Comparison of ENCODE assay signal across 25 mouse cellular contexts in the genomic region with DNA sequence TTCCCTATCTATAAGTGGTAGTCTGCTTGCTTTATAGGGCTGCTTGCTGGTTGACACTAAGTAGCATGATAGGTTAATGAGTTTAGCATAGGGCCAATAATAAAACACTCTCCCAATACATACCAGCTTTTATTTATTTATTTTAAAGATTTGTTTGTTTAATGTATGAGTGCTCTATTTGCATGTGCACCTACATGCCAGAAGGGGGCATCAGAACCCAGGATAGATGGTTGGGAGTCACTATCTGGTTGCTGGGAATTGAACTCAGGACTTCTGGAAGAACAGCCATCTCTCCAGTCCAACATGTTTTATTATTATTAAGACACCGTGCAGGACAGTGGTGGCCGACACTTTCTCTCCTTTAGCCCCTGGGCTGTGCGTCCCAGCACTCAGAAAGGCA. TPM values are rescaled to one million over a fixed set of nuclear protein-coding genes. Genes with fewer than 3 reads are reported as not detected.
DNase-seq lines count a peak whose midpoint lies in the region; ATAC-seq and TF ChIP-seq lines count a peak whose summit lies in the region.
"Had no signal": no experiment of that assay in that cellular context is flagged by ENCODE, and none has a peak within 500 bp of the region (broad histone marks: within the 10 kb centered on the region; RNA-seq: fewer than 3 reads in every experiment).

No protein-coding gene starts in this region.

- WGBS in forebrain, postnatal 0 days = 86% methylated on average over 3 of the region's 3 CpGs
- 82% methylated on average over 3 of the region's 3 CpGs for WGBS in forebrain, embryonic 12.5 days
- WGBS in liver, postnatal 0 days (ENCODE audit: insufficient replicate concordance) = 72% methylated on average over 3 of the region's 3 CpGs
- WGBS in liver, embryonic 12.5 days (ENCODE audit: insufficient replicate concordance) = 49% methylated on average over 3 of the region's 3 CpGs
- 80% methylated on average over 3 of the region's 3 CpGs for WGBS in stomach, postnatal 0 days

- H3K4me1 ChIP-seq in forebrain, postnatal 0 days (ENCODE audit: insufficient read depth) = peaks cover 18% of the 10 kb centered on the region
- H3K4me1 ChIP-seq in forebrain, embryonic 12.5 days = peaks cover 46% of the 10 kb centered on the region
- H3K4me1 ChIP-seq in liver, postnatal 0 days (ENCODE audit: insufficient read depth) = peaks cover 13% of the 10 kb centered on the region; the same call in 1 of the 2 replicates
- H3K4me1 ChIP-seq in liver, embryonic 12.5 days = peaks cover 8% of the 10 kb centered on the region
- H3K4me1 ChIP-seq in E14TG2a.4 (replicated peaks; ENCODE audit: low read depth, low read length) = peaks cover 54% of the 10 kb centered on the region
- no peaks in the 10 kb centered on the region; the same call in 1 of the 2 replicates for H3K4me1 ChIP-seq in stomach, postnatal 0 days (replicated peaks; ENCODE audit: control insufficient read depth, insufficient read depth)

- H3K27me3 ChIP-seq in forebrain, postnatal 0 days (ENCODE audit: insufficient read depth, low read length) = peaks cover 18% of the 10 kb centered on the region
- peaks cover 100% of the 10 kb centered on the region for H3K27me3 ChIP-seq in forebrain, embryonic 12.5 days
- H3K27me3 ChIP-seq in liver, postnatal 0 days (ENCODE audit: insufficient read depth, low read length) = peaks cover 99% of the 10 kb centered on the region
- H3K27me3 ChIP-seq in liver, embryonic 12.5 days (replicated peaks) = peaks cover 100% of the 10 kb centered on the region
- peaks cover 100% of the 10 kb centered on the region for H3K27me3 ChIP-seq in E14TG2a.4 (ENCODE audit: insufficient read depth, low read length)
- H3K27me3 ChIP-seq in stomach, postnatal 0 days (ENCODE audit: control insufficient read depth, insufficient read depth, low read length) = peaks cover 54% of the 10 kb centered on the region

- H3K9me3 ChIP-seq in forebrain, postnatal 0 days (ENCODE audit: low read length) = no peaks in the 10 kb centered on the region
- H3K9me3 ChIP-seq in forebrain, embryonic 12.5 days = no peaks in the 10 kb centered on the region
- no peaks in the 10 kb centered on the region for H3K9me3 ChIP-seq in liver, postnatal 0 days (ENCODE audit: low read length)
- H3K9me3 ChIP-seq in liver, embryonic 12.5 days (replicated peaks) = no peaks in the 10 kb centered on the region
- H3K9me3 ChIP-seq in E14TG2a.4 (ENCODE audit: low read length) = no peaks in the 10 kb centered on the region
- no peaks in the 10 kb centered on the region for H3K9me3 ChIP-seq in stomach, postnatal 0 days (ENCODE audit: control insufficient read depth, low read length)
- H3K9me3 ChIP-seq: embryonic facial prominence, embryonic 12.5 days; heart, embryonic 15.5 days; hindbrain, embryonic 13.5 days had no signal

- no peak overlapping the region for H3K9ac ChIP-seq in forebrain, postnatal 0 days
- H3K9ac ChIP-seq in forebrain, embryonic 12.5 days = no peak overlapping the region
- H3K9ac ChIP-seq in liver, postnatal 0 days (replicated peaks) = no peak overlapping the region
- H3K9ac ChIP-seq in liver, embryonic 12.5 days = no peak overlapping the region
- no peak overlapping the region for H3K9ac ChIP-seq in stomach, postnatal 0 days (ENCODE audit: low read length)
- H3K9ac ChIP-seq: embryonic facial prominence, embryonic 12.5 days; heart, embryonic 15.5 days; hindbrain, embryonic 13.5 days had no signal

- DNase-seq in cerebellum, adult 9-10 months = peak; percentile 55
- DNase-seq in cerebellum, adult 18-20 months = no peak
- DNase-seq in forebrain, postnatal 0 days = no peak
- no peak for DNase-seq in liver, postnatal 0 days
- no peak for DNase-seq in stomach, postnatal 0 days (ENCODE audit: low spot score)
- DNase-seq: adrenal gland, adult 8-10 months; adrenal gland, postnatal 36 days; gastrocnemius, postnatal 14 days; heart, adult 2 months; heart, postnatal 14 days had no signal

- no peak for ATAC-seq in forebrain, postnatal 0 days
- no peak for ATAC-seq in forebrain, embryonic 12.5 days (ENCODE audit: low FRiP score)
- ATAC-seq in liver, postnatal 0 days = no peak
- no peak for ATAC-seq in liver, embryonic 12.5 days
- no peak for ATAC-seq in stomach, postnatal 0 days (ENCODE audit: low FRiP score, low TSS enrichment)
- ATAC-seq: forebrain, embryonic 14.5 days; hindbrain, postnatal 0 days had no signal

- peaks cover 8% of the 10 kb centered on the region for H3K36me3 ChIP-seq in forebrain, postnatal 0 days (ENCODE audit: insufficient read depth)
- H3K36me3 ChIP-seq in forebrain, embryonic 12.5 days (replicated peaks) = no peaks in the 10 kb centered on the region
- no peaks in the 10 kb centered on the region for H3K36me3 ChIP-seq in liver, postnatal 0 days (replicated peaks; ENCODE audit: insufficient read depth, low read length)
- no peaks in the 10 kb centered on the region for H3K36me3 ChIP-seq in liver, embryonic 12.5 days
- no peaks in the 10 kb centered on the region for H3K36me3 ChIP-seq in E14TG2a.4 (ENCODE audit: insufficient read depth, low read length)
- no peaks in the 10 kb centered on the region for H3K36me3 ChIP-seq in stomach, postnatal 0 days (ENCODE audit: control insufficient read depth, insufficient read depth, low read length)
- H3K36me3 ChIP-seq: embryonic facial prominence, embryonic 12.5 days; heart, embryonic 15.5 days; hindbrain, embryonic 13.5 days had no signal

- TF ChIP-seq EP300 in liver, postnatal 0 days (IDR thresholded peaks at IDR 0.05; ENCODE audit: low read depth) = no peak
- TF ChIP-seq EP300 in stomach, postnatal 0 days (optimal IDR thresholded peaks at IDR 0.05) = no peak

- H3K4me3 ChIP-seq in forebrain, postnatal 0 days (ENCODE audit: low read depth, low read length) = no peak overlapping the region
- H3K4me3 ChIP-seq in forebrain, embryonic 12.5 days (replicated peaks) = no peak overlapping the region
- no peak overlapping the region for H3K4me3 ChIP-seq in liver, postnatal 0 days (ENCODE audit: low read depth, low read length)
- H3K4me3 ChIP-seq in liver, embryonic 12.5 days = no peak overlapping the region
- H3K4me3 ChIP-seq in E14TG2a.4 (replicated peaks; ENCODE audit: low read length) = no peak overlapping the region
- H3K4me3 ChIP-seq in stomach, postnatal 0 days (ENCODE audit: low read depth, low read length) = no peak overlapping the region
- H3K4me3 ChIP-seq: embryonic facial prominence, embryonic 12.5 days; heart, adult 2 months; heart, embryonic 15.5 days; hindbrain, embryonic 13.5 days had no signal

- no peak overlapping the region for H3K4me2 ChIP-seq in forebrain, postnatal 0 days (ENCODE audit: low read depth)
- H3K4me2 ChIP-seq in forebrain, embryonic 12.5 days = no peak overlapping the region
- no peak overlapping the region for H3K4me2 ChIP-seq in liver, postnatal 0 days (ENCODE audit: low read depth, low read length)
- H3K4me2 ChIP-seq in liver, embryonic 12.5 days = no peak overlapping the region
- no peak overlapping the region for H3K4me2 ChIP-seq in stomach, postnatal 0 days (replicated peaks; ENCODE audit: low read depth)
- H3K4me2 ChIP-seq: embryonic facial prominence, embryonic 12.5 days; heart, embryonic 11.5 days; heart, embryonic 15.5 days; hindbrain, embryonic 13.5 days had no signal

- no peak overlapping the region for H3K27ac ChIP-seq in forebrain, postnatal 0 days (ENCODE audit: low read depth, low read length)
- no peak overlapping the region for H3K27ac ChIP-seq in forebrain, embryonic 12.5 days
- no peak overlapping the region for H3K27ac ChIP-seq in liver, postnatal 0 days (ENCODE audit: low read depth)
- no peak overlapping the region for H3K27ac ChIP-seq in liver, embryonic 12.5 days
- no peak overlapping the region for H3K27ac ChIP-seq in stomach, postnatal 0 days (replicated peaks)
- H3K27ac ChIP-seq: embryonic facial prominence, embryonic 12.5 days; heart, adult 2 months; heart, embryonic 15.5 days had no signal

- 0 out of 2 replicates have a peak, but pooled peaks have one; percentile 22 for TF ChIP-seq CTCF in forebrain, postnatal 0 days (IDR thresholded peaks at IDR 0.05; ENCODE audit: low read depth)
- TF ChIP-seq CTCF in liver, postnatal 0 days (IDR thresholded peaks at IDR 0.05; ENCODE audit: low read depth) = 0 out of 2 replicates have a peak, but pooled peaks have one; percentile 8
- peak; percentile 45 for TF ChIP-seq CTCF in E14TG2a.4 (conservative IDR thresholded peaks at IDR 0.05; ENCODE audit: low read length)
- TF ChIP-seq CTCF in stomach, postnatal 0 days (IDR thresholded peaks at IDR 0.05; ENCODE audit: low read depth) = no peak

RNA-seq across cellular contexts. Expression of a gene that starts 2.7 kb away (rescaled TPM):
- 133 and 140 TPM in 2 replicates for total RNA-seq in forebrain, postnatal 0 days (2014; rRNA removed)
- polyA plus RNA-seq in forebrain, postnatal 0 days (2015; fragmentation: Nextera tagmentation; extraction: Ambion mirVana) = 74.9 and 77.3 TPM in 2 replicates
- polyA plus RNA-seq in forebrain, embryonic 12.5 days (2016; fragmentation: Nextera tagmentation; extraction: Ambion mirVana) = 19.9 and 20.5 TPM in 2 replicates
- not detected in 2 replicates for polyA plus RNA-seq in liver, postnatal 0 days (2015; fragmentation: Nextera tagmentation; extraction: Ambion mirVana)
- not detected in 2 replicates for polyA plus RNA-seq in liver, embryonic 12.5 days (2016; fragmentation: Nextera tagmentation; extraction: Ambion mirVana)
- 0.02 and 0.08 TPM in 2 replicates for polyA plus RNA-seq in stomach, postnatal 0 days (2015; fragmentation: Nextera tagmentation; extraction: Ambion mirVana)
- total RNA-seq: adrenal gland, adult 8-10 months; adrenal gland, postnatal 36 days; ES-E14; gastrocnemius, adult 18-20 months; gastrocnemius, postnatal 14 days; heart, adult 2 months; heart, postnatal 14 days; hematopoietic stem cell, adult 5-6 weeks had no signal
- polyA plus RNA-seq: C2C12; gonadal fat pad, adult 2 months; heart, adult 2 months; heart, embryonic 15.5 days had no signal

RNA-seq across cellular contexts. Expression of a gene that starts 16.0 kb away (rescaled TPM):
- 19.4 and 32.5 TPM in 2 replicates for total RNA-seq in forebrain, postnatal 0 days (2014; rRNA removed)
- 91.4 and 121 TPM in 2 replicates for polyA plus RNA-seq in forebrain, postnatal 0 days (2015; fragmentation: Nextera tagmentation; extraction: Ambion mirVana)
- polyA plus RNA-seq in forebrain, embryonic 12.5 days (2016; fragmentation: Nextera tagmentation; extraction: Ambion mirVana) = 3.0 and 3.1 TPM in 2 replicates
- 5.4 and 6.6 TPM in 2 replicates for polyA plus RNA-seq in liver, postnatal 0 days (2015; fragmentation: Nextera tagmentation; extraction: Ambion mirVana)
- 0.10 TPM in 1 of 2 replicates, not detected in the other for polyA plus RNA-seq in liver, embryonic 12.5 days (2016; fragmentation: Nextera tagmentation; extraction: Ambion mirVana)
- polyA plus RNA-seq in stomach, postnatal 0 days (2015; fragmentation: Nextera tagmentation; extraction: Ambion mirVana) = 6.9 and 7.0 TPM in 2 replicates
- total RNA-seq: adrenal gland, postnatal 36 days had no signal

RNA-seq across cellular contexts. Expression of a gene that starts 26.0 kb away (rescaled TPM):
- total RNA-seq in forebrain, postnatal 0 days (2014; rRNA removed) = 36.2 and 39.4 TPM in 2 replicates
- polyA plus RNA-seq in forebrain, postnatal 0 days (2015; fragmentation: Nextera tagmentation; extraction: Ambion mirVana) = 31.6 and 32.2 TPM in 2 replicates
- 42.0 and 42.5 TPM in 2 replicates for polyA plus RNA-seq in forebrain, embryonic 12.5 days (2016; fragmentation: Nextera tagmentation; extraction: Ambion mirVana)
- 14.5 and 15.4 TPM in 2 replicates for polyA plus RNA-seq in liver, postnatal 0 days (2015; fragmentation: Nextera tagmentation; extraction: Ambion mirVana)
- 18.0 and 18.9 TPM in 2 replicates for polyA plus RNA-seq in liver, embryonic 12.5 days (2016; fragmentation: Nextera tagmentation; extraction: Ambion mirVana)
- 24.9 TPM in 2 replicates for polyA plus RNA-seq in stomach, postnatal 0 days (2015; fragmentation: Nextera tagmentation; extraction: Ambion mirVana)

RNA-seq across cellular contexts. Expression of a gene that starts 51.4 kb away (rescaled TPM):
- 0.23 TPM in 1 of 2 replicates, not detected in the other for total RNA-seq in forebrain, postnatal 0 days (2014; rRNA removed)
- not detected in 2 replicates for polyA plus RNA-seq in forebrain, postnatal 0 days (2015; fragmentation: Nextera tagmentation; extraction: Ambion mirVana)
- 0.20 and 0.36 TPM in 2 replicates for polyA plus RNA-seq in forebrain, embryonic 12.5 days (2016; fragmentation: Nextera tagmentation; extraction: Ambion mirVana)
- 0.26 and 6.0 TPM in 2 replicates for polyA plus RNA-seq in liver, postnatal 0 days (2015; fragmentation: Nextera tagmentation; extraction: Ambion mirVana)
- polyA plus RNA-seq in liver, embryonic 12.5 days (2016; fragmentation: Nextera tagmentation; extraction: Ambion mirVana) = not detected in 2 replicates
- 0.13 and 0.38 TPM in 2 replicates for polyA plus RNA-seq in stomach, postnatal 0 days (2015; fragmentation: Nextera tagmentation; extraction: Ambion mirVana)
- total RNA-seq: hematopoietic stem cell, adult 5-6 weeks had no signal
- polyA plus RNA-seq: forebrain, embryonic 14.5 days; hindbrain, postnatal 0 days; intestine, embryonic 14.5 days had no signal

RNA-seq across cellular contexts. Expression of a gene that starts 54.1 kb away (rescaled TPM):
- 1.0 and 1.8 TPM in 2 replicates for total RNA-seq in forebrain, postnatal 0 days (2014; rRNA removed)
- polyA plus RNA-seq in forebrain, postnatal 0 days (2015; fragmentation: Nextera tagmentation; extraction: Ambion mirVana) = 1.7 and 3.5 TPM in 2 replicates
- polyA plus RNA-seq in forebrain, embryonic 12.5 days (2016; fragmentation: Nextera tagmentation; extraction: Ambion mirVana) = 0.17 TPM in 1 of 2 replicates, not detected in the other
- polyA plus RNA-seq in liver, postnatal 0 days (2015; fragmentation: Nextera tagmentation; extraction: Ambion mirVana) = not detected in 2 replicates
- 0.23 TPM in 1 of 2 replicates, not detected in the other for polyA plus RNA-seq in liver, embryonic 12.5 days (2016; fragmentation: Nextera tagmentation; extraction: Ambion mirVana)
- not detected in 2 replicates for polyA plus RNA-seq in stomach, postnatal 0 days (2015; fragmentation: Nextera tagmentation; extraction: Ambion mirVana)
- total RNA-seq: hematopoietic stem cell, adult 5-6 weeks had no signal
- polyA plus RNA-seq: intestine, embryonic 14.5 days had no signal

Comparison
In these comparisons a context has a peak if more than half of its experiments do, and no peak if none do; other contexts are left out.
1. RNA of a gene that starts 16.0 kb away (polyA plus RNA-seq): 91.4 to 121 TPM in forebrain, postnatal 0 days; 6.9 to 7.0 TPM in stomach, postnatal 0 days, 5.4 to 6.6 TPM in liver, postnatal 0 days, 3.0 to 3.1 TPM in forebrain, embryonic 12.5 days and 0.10 TPM in liver, embryonic 12.5 days; every median in the first group is over 10 times any median in the second.
2. RNA of a gene that starts 2.7 kb away (polyA plus RNA-seq): 74.9 to 77.3 TPM in forebrain, postnatal 0 days and 19.9 to 20.5 TPM in forebrain, embryonic 12.5 days; 0.02 to 0.08 TPM in stomach, postnatal 0 days, not detected in liver, postnatal 0 days and not detected in liver, embryonic 12.5 days; every median in the first group is over 10 times any median in the second.